Mouse (Mus musculus) G1E (cell line): ENCODE measurements around the gene Atf1.

Source experiments
- CTCF ChIP-seq: IDR thresholded peaks from 2 replicates; pipeline ENCODE4 v1.5.1; 2012; ENCODE audit warnings: low read depth, low read length, inconsistent platforms, mixed read lengths
- GATA1 ChIP-seq: IDR thresholded peaks from 2 replicates; pipeline ENCODE4 v1.6.1; 2012; ENCODE audit warnings: borderline replicate concordance, low read length, inconsistent platforms, mixed read lengths
- GATA2 ChIP-seq: IDR thresholded peaks from 2 replicates; pipeline ENCODE4 v1.6.1; 2012; ENCODE audit warnings: low read depth, low read length, inconsistent platforms, borderline replicate concordance
- POLR2AphosphoS5 ChIP-seq: IDR thresholded peaks from 2 replicates; pipeline ENCODE4 v1.6.1; 2012; ENCODE audit warnings: low read depth, low read length, inconsistent platforms; ENCODE audit not compliant: insufficient replicate concordance
- TAL1 ChIP-seq: conservative IDR thresholded peaks from 2 replicates; pipeline ENCODE4 v1.6.1; 2012; ENCODE audit warnings: low read depth, low read length, inconsistent platforms, mixed read lengths

GRCm38 (mm10) chr15:100228535-100229336 is 1.1 kb downstream of the Atf1 start:
- no peak for TF ChIP-seq POLR2AphosphoS5
- TF ChIP-seq CTCF = no peak
- TF ChIP-seq GATA1 = no peak
- TF ChIP-seq TAL1 = no peak
- TF ChIP-seq GATA2 = no peak
